Mouse (Mus musculus) cortical plate, adult 2 months (tissue): ENCODE results near the gene Sphk2.

Source experiments
- CTCF ChIP-seq: fragments of 200-500 bp; IDR thresholded peaks from 2 replicates; pipeline ENCODE4 v1.5.1; 2011; ENCODE audit warnings: mild to moderate bottlenecking, control low read depth, low read length; ENCODE audit not compliant: insufficient read depth; ENCODE audit errors: extremely low read depth
- POLR2A ChIP-seq: fragments of 200-500 bp; IDR thresholded peaks from 2 replicates; pipeline ENCODE4 v1.6.1; 2011; ENCODE audit warnings: mild to moderate bottlenecking, low read length, control low read depth; ENCODE audit not compliant: insufficient read depth; ENCODE audit errors: extremely low read depth

DNA sequence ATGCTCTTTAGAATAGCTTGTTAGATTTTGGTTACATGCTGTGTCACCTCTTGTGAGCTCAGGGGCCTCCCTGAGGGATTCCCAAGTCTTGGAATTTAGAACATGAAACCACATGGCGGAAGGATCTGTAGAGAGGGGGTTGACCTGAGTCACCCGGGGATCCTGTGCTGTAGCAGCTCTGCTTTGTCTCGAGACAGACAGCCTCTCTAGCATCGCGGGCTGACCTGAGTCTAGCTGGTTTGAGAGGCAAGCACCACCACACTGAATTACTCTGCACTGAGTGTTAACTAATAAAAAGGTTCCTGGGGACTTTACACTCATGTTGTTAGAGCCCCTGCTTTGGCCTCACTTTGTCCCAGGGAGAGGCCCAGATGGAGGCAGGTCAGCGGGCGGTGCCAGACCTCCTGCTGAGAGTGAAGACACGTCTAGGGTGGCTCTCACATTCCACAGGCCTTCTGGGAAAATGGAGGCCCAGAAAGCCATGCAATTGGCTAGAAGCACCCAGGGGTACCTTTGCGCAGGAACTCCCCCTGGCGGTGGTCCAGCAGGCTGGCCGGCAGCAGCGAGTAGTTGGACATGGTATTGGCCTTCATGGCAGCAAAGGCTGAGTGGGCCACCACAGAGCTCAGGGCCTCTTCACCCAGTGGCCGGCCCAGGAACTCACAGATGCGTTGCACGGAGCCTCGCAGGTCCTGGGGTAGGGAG is 13.1 kb upstream of the Sphk2 start:
- no peak for TF ChIP-seq POLR2A
- no peak for TF ChIP-seq CTCF
